Mouse (Mus musculus) Muller cell, postnatal 12 days (primary cell): ENCODE measurements around the gene Cacna1f.

ENCODE experiments used
- DNase-seq: peaks from one replicate; pipeline ENCODE4 v3.0.0-alpha.2; 2015; ENCODE audit errors: inconsistent ontology term

Gene Cacna1f

GRCm38 (mm10) chrX:7632560-7632959 lies 25.7 kb downstream of the Cacna1f start:
- DNase-seq, result no peak

- DNase-seq, result no peak
Observed at GRCm38 (mm10) chrX:7635101-7635500, 28.2 kb downstream of the Cacna1f start.

GRCm38 (mm10) chrX:7638401-7639091 lies 31.7 kb downstream of the Cacna1f start, which contains the start of gene Syp:
Gene Syp (plus strand): TSS chrX:7638471.
- DNase-seq, result peak; percentile 65

GRCm38 (mm10) chrX:7639536-7640325 lies 32.8 kb downstream of the Cacna1f start:
- no peak for DNase-seq

- DNase-seq, result no peak
Observed at GRCm38 (mm10) chrX:7640785-7641184, 33.9 kb downstream of the Cacna1f start.

GRCm38 (mm10) chrX:7645349-7645748 lies 38.5 kb downstream of the Cacna1f start:
- peak; percentile 33 for DNase-seq

- DNase-seq, result peak; percentile 93
Observed at GRCm38 (mm10) chrX:7648671-7649304, 41.9 kb downstream of the Cacna1f start.

- DNase-seq, result peak; percentile 42
Observed at GRCm38 (mm10) chrX:7657221-7657639, 50.3 kb downstream of the Cacna1f start, which contains the start of gene Prickle3. Gene Prickle3 (plus strand): TSS chrX:7657260.

GRCm38 (mm10) chrX:7658031-7658784 lies 51.3 kb downstream of the Cacna1f start:
- DNase-seq, result no peak

- no peak for DNase-seq
Observed at GRCm38 (mm10) chrX:7658785-7659589, 52.1 kb downstream of the Cacna1f start.

GRCm38 (mm10) chrX:7661086-7661485 lies 54.2 kb downstream of the Cacna1f start:
- DNase-seq, result no peak

GRCm38 (mm10) chrX:7662936-7663335 lies 56.1 kb downstream of the Cacna1f start:
- no peak for DNase-seq

- no peak for DNase-seq
Observed at GRCm38 (mm10) chrX:7664791-7665190, 57.9 kb downstream of the Cacna1f start.

- no peak for DNase-seq
Observed at GRCm38 (mm10) chrX:7665739-7666502, 59.0 kb downstream of the Cacna1f start.

- DNase-seq, result peak; percentile 81
Observed at GRCm38 (mm10) chrX:7670390-7670881, 63.6 kb downstream of the Cacna1f start.

- peak; percentile 66 for DNase-seq
Observed at GRCm38 (mm10) chrX:7670921-7671623, 64.2 kb downstream of the Cacna1f start, which contains the start of gene Plp2. Gene Plp2 (minus strand): TSS chrX:7671390.

- no peak for DNase-seq
Observed at GRCm38 (mm10) chrX:7672739-7673138, 65.9 kb downstream of the Cacna1f start.

- DNase-seq, result no peak
Observed at GRCm38 (mm10) chrX:7673578-7674281, 66.8 kb downstream of the Cacna1f start.
